Mouse (Mus musculus) heart, embryonic 12.5 days (tissue): ENCODE data around the gene Cfap97d1. TPM values are rescaled to one million over a fixed set of nuclear protein-coding genes. Genes with fewer than 3 reads are reported as not detected.
"Not testable (repeated sequence)": the region's sequence is repeated elsewhere in the genome, so short reads cannot be mapped to it uniquely, and the experiment has no call there.

Source experiments
- ATAC-seq: fragments of 200-750 bp; cut with Nextera tagmentation; 2 replicates; pipeline ENCODE4 v1.8.0; 2017; ENCODE audit warnings: moderate TSS enrichment, moderate library complexity; ENCODE audit not compliant: insufficient number of reproducible peaks, low FRiP score
- H3K27ac ChIP-seq: fragments of 300-500 bp; sonication (generic); 2 replicates; pipeline ENCODE4 v1.5.1; 2016; ENCODE audit warnings: mild to moderate bottlenecking, moderate library complexity; ENCODE audit not compliant: poor library complexity, severe bottlenecking
- H3K27me3 ChIP-seq: fragments of 300-500 bp; sonication (generic); replicated peaks from 2 replicates; pipeline ENCODE4 v1.6.1; 2016; ENCODE audit warnings: mild to moderate bottlenecking, moderate library complexity
- H3K36me3 ChIP-seq: fragments of 300-500 bp; sonication (generic); 2 replicates; pipeline ENCODE4 v1.6.1; 2016; ENCODE audit warnings: mild to moderate bottlenecking, moderate library complexity
- H3K4me1 ChIP-seq: fragments of 300-500 bp; sonication (generic); replicated peaks from 2 replicates; pipeline ENCODE4 v1.6.1; 2016; ENCODE audit warnings: mild to moderate bottlenecking
- H3K4me2 ChIP-seq: fragments of 300-500 bp; sonication (generic); 2 replicates; pipeline ENCODE4 v1.6.1; 2016; ENCODE audit warnings: mild to moderate bottlenecking, moderate library complexity
- H3K4me3 ChIP-seq: fragments of 300-500 bp; sonication (generic); 2 replicates; pipeline ENCODE4 v1.5.1; 2016; ENCODE audit warnings: mild to moderate bottlenecking
- H3K9ac ChIP-seq: fragments of 300-500 bp; sonication (generic); 2 replicates; pipeline ENCODE4 v1.6.1; 2016; ENCODE audit warnings: mild to moderate bottlenecking, moderate library complexity
- H3K9me3 ChIP-seq: fragments of 300-500 bp; sonication (generic); replicated peaks from 2 replicates; pipeline ENCODE4 v1.6.1; 2016; ENCODE audit warnings: mild to moderate bottlenecking, moderate library complexity
- WGBS: fragments of 180-500 bp; shearing (Covaris S2); methylation state at CpG from one replicate; pipeline ENCODE4 v1.1.7; 2016; 5-methylcytosine and 5-hydroxymethylcytosine counted together
- polyA plus RNA-seq: library from polyadenylated mRNA; unstranded; fragments of >200 nt; fragmentation: Nextera tagmentation; extraction: Ambion mirVana; gene quantifications from 2 replicates; pipeline ENCODE4 v1.2.1, GENCODE M21; 2016

The Cfap97d1 gene
- polyA plus RNA-seq, 1 experiment from 2014 or later, result not detected

DNA sequence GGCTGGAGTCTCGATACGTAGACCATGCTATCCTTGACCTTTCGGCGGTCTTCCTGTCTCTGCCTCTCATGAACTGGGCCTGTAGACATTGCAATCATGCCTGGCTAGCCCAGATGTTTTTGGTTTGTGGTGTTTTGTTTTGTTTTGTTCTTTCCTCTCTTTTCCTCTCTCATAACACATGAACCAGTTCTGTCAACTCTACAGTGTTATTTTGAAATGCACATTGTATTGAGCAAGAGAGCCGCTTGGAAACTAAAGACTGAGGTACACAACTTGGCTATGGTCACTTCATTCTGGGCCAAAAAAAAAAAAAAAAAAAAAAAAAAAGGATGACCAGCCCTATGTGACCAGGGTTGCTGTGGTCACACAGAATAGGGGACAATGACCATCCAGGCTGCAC lies 11.4 kb upstream of the Cfap97d1 start:
- Histone ChIP-seq H3K36me3 (peaks cover 52% of the 10 kb centered on the region), H3K4me1 (peaks cover 14% of the 10 kb centered on the region), H3K9ac (no peak overlapping the region), H3K27me3 (peaks cover 4% of the 10 kb centered on the region; the same call in 1 of the 2 replicates), H3K4me2 (no peak overlapping the region), H3K27ac (no peak overlapping the region), H3K4me3 (no peak overlapping the region), H3K9me3 (no peaks in the 10 kb centered on the region)
- 89% methylated on average over 5 of the region's 5 CpGs for WGBS
- ATAC-seq, result no peak

DNA sequence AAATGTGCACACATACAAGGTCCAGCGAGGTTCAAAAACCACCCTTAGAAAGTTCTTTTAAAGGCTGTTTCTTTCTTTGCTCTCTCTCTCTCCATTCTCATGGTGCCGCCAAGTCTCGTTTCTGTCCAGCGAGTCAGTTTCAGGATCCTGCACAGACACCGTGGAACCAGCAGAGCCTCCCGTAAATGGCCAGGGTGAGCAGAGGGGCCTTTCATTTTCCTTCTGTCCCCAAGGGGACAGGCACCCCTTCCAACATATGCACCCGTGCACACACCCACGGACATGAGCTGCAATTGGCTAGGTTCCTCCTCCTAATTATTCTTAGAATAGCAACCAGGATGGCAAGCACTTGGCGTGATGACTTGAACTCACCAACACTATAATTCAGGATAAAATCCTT lies 10.6 kb upstream of the Cfap97d1 start:
- peaks cover 60% of the 10 kb centered on the region for H3K36me3 ChIP-seq
- H3K27me3 ChIP-seq, result no peaks in the 10 kb centered on the region
- no peak overlapping the region for H3K4me3 ChIP-seq
- 85% methylated on average over 9 of the region's 9 CpGs for WGBS
- no peak overlapping the region for H3K27ac ChIP-seq
- H3K9me3 ChIP-seq, result no peaks in the 10 kb centered on the region
- H3K4me2 ChIP-seq, result no peak overlapping the region
- H3K9ac ChIP-seq, result no peak overlapping the region
- peaks cover 14% of the 10 kb centered on the region for H3K4me1 ChIP-seq
- no peak for ATAC-seq

DNA sequence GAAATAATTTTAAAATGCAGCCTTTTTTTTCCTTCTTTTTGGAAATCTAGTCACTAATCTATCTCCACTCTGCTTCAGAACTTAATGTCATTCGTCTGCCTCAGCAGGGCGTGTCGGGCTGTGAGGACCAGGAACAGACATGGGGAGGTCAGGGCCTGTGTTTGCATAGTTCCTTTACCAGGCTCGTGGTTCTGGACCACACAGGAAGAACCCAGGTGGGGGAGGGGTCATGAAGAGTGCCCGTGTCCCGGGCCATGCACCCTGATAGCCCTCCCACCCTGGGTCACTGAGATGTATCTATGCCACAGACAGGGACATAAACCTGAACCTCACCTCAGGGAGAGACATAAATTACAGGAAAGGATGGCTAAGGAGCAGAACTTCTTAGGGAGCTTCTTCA lies 9.9 kb upstream of the Cfap97d1 start:
- no peak overlapping the region for H3K4me3 ChIP-seq
- H3K4me1 ChIP-seq, result peaks cover 11% of the 10 kb centered on the region
- H3K27me3 ChIP-seq, result no peaks in the 10 kb centered on the region
- H3K27ac ChIP-seq, result no peak overlapping the region
- no peaks in the 10 kb centered on the region for H3K9me3 ChIP-seq
- WGBS, result 56% methylated on average over 6 of the region's 6 CpGs
- no peak for ATAC-seq
- H3K9ac ChIP-seq, result no peak overlapping the region
- no peak overlapping the region for H3K4me2 ChIP-seq
- peaks cover 67% of the 10 kb centered on the region for H3K36me3 ChIP-seq

DNA sequence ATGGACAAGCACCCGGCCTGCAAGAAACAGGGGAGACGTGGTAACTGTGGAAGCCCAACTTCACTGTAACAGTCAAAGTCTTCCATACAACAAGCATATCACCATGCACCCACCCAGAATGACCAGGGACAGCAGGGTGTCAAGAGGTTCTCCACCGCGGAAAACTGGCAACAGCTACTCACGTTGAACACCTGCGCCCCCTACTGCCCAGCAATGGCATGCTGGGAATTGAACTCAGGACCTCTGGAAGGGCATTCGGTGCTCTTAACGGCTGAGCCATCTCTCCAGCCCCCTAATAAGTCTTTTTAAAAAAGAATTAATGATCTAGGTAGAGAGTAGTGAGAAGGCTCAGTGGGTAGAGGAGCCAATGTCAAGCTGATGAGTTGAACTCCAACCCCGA lies 9.2 kb upstream of the Cfap97d1 start:
- no peak overlapping the region for H3K27ac ChIP-seq
- ATAC-seq, result no peak
- 47% methylated on average over 9 of the region's 9 CpGs for WGBS
- peaks cover 75% of the 10 kb centered on the region for H3K36me3 ChIP-seq
- H3K9ac ChIP-seq, result no peak overlapping the region
- no peaks in the 10 kb centered on the region for H3K9me3 ChIP-seq
- H3K27me3 ChIP-seq, result no peaks in the 10 kb centered on the region
- H3K4me1 ChIP-seq, result peaks cover 11% of the 10 kb centered on the region
- no peak overlapping the region for H3K4me2 ChIP-seq
- no peak overlapping the region for H3K4me3 ChIP-seq

DNA sequence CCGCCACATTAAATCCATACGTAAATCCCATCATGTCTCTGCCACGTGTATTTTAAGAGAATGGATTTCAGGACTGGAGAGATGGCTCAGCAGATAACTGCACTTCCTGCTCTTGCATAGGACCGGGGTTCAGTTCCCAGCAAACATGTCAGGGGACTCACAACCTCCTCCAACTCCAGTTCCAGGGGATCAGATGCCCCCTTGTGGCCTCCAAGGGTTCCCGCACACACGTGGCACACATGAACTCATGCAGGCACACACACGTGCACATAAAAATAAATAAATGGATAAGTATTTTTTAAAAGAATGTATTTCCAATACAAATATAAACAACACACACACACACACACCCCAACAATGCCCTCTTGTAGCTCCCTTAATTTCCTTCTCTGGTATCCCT lies 7.1 kb upstream of the Cfap97d1 start:
- Histone ChIP-seq H3K4me3 (no peak overlapping the region), H3K9ac (no peak overlapping the region), H3K9me3 (no peaks in the 10 kb centered on the region), H3K4me1 (peaks cover 18% of the 10 kb centered on the region), H3K27ac (no peak overlapping the region), H3K4me2 (no peak overlapping the region), H3K36me3 (peaks cover 92% of the 10 kb centered on the region), H3K27me3 (no peaks in the 10 kb centered on the region)
- WGBS, result 92% methylated on average over 7 of the region's 7 CpGs
- ATAC-seq, result no peak

DNA sequence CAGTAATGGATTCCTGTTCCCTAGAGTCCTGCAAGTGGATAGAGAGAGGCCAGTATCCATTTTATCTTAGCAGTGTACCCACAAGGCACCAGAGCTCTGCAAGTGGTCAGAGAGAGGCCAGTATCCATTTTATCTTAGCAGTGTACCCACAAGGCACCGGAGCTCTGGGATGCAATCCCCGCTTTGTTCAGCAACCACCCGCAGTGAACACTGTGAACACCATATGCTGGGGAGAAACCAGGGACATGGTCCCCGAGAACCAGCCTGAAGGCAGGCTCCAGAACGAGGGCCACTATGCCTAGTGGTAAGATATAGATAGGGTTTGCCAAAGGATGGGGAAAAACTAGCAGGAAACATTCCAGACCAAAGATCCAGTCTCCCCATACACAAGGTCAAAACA lies 4.9 kb upstream of the Cfap97d1 start:
- peaks cover 75% of the 10 kb centered on the region for H3K36me3 ChIP-seq
- 82% methylated on average over 5 of the region's 5 CpGs for WGBS

DNA sequence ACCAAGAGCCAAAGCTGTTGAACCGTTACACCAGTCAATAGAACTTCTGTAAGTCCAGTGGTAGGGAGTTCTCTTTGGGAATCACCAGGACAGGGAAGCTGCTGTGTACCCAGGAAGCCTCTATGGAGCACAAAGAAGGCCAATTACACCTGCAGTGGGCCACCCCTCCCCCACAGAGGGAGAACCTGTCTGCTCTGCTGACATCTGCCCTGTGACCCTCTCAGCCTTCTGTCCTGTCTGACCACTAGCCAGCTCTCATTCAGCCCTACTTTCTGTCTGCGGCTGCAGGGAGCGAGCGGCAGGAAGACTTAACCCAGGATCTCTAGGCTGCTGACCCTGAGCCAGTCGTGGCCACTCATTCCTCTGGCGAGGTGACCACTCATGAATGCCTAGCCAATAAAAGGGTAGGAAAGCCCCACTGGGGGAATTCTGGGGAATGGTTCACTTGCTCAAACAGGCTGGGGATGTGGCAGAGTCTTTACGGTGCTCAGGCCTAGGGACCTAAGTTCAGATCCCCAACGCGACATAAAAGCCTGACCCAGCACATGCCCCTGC lies 3.4 kb upstream of the Cfap97d1 start:
- peaks cover 62% of the 10 kb centered on the region for H3K36me3 ChIP-seq

More for the DNA sequence above, 4.9 kb upstream of the Cfap97d1 start:
- Histone ChIP-seq H3K27ac (no peak overlapping the region), H3K9me3 (no peaks in the 10 kb centered on the region), H3K4me2 (no peak overlapping the region), H3K27me3 (no peaks in the 10 kb centered on the region), H3K4me1 (peaks cover 35% of the 10 kb centered on the region), H3K4me3 (no peak overlapping the region), H3K9ac (no peak overlapping the region)
- no peak for ATAC-seq

DNA sequence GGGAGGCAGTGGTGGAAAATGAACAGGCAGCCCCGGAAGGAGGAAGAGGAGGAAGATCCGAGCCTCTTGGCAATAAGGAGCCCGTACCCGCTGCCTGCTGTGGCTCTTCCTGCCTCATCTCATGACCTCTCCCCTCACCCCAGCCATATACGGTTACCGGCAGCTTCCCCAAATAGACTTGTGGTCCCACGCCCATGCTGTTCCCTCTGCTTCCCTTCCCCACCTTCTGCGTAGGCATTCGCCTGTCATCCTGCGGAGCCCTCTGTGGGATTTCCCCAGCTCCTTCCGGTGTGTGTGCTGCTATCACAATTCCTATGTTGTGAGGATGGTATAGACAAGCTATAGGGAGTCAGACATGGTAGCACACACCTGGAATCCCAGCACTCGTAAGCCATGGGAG lies 2.2 kb upstream of the Cfap97d1 start:
- H3K4me2 ChIP-seq, result peak overlapping the region; percentile 40; the same call in 1 of the 2 replicates
- no peaks in the 10 kb centered on the region for H3K9me3 ChIP-seq
- no peaks in the 10 kb centered on the region for H3K27me3 ChIP-seq
- H3K27ac ChIP-seq, result peak overlapping the region; percentile 93; the same call in 1 of the 2 replicates
- H3K36me3 ChIP-seq, result peaks cover 52% of the 10 kb centered on the region
- H3K9ac ChIP-seq, result peak overlapping the region; percentile 17; the same call in 1 of the 2 replicates
- H3K4me3 ChIP-seq, result no peak overlapping the region
- peaks cover 37% of the 10 kb centered on the region for H3K4me1 ChIP-seq
- no peak for ATAC-seq
- WGBS, result 57% methylated on average over 12 of the region's 12 CpGs

More for the DNA sequence above, 3.4 kb upstream of the Cfap97d1 start:
- no peak overlapping the region for H3K27ac ChIP-seq
- H3K27me3 ChIP-seq, result no peaks in the 10 kb centered on the region
- H3K4me1 ChIP-seq, result peaks cover 37% of the 10 kb centered on the region
- no peak overlapping the region for H3K4me2 ChIP-seq
- 84% methylated on average over 9 of the region's 9 CpGs for WGBS
- H3K4me3 ChIP-seq, result no peak overlapping the region
- ATAC-seq, result no peak
- H3K9me3 ChIP-seq, result no peaks in the 10 kb centered on the region
- no peak overlapping the region for H3K9ac ChIP-seq

DNA sequence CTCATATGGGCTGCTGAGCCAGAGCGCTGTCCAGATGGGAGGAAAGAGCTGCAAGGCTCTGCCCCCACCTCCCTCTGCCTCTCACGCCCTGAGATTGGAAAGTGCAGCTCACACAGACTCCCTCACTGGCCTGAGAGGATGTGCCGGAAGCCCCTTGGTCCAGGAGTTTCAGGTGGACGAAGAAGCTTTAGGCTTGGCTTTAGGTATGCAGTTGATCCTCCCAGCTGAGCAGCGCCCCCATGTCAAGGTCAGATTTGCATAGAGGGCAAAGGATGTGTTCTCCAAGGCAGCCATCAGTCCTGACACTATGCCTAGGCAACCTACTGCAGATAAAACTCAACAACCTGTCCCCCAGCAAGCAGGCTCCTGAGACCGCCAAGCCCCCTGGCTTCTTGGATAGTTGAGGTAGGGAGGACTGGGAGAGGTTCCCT lies 1.1 kb upstream of the Cfap97d1 start:
- Histone ChIP-seq H3K4me1 (peaks cover 31% of the 10 kb centered on the region), H3K4me3 (peak overlapping the region; percentile 69), H3K4me2 (peak overlapping the region; percentile 70), H3K9me3 (no peaks in the 10 kb centered on the region), H3K27me3 (0 out of 2 replicates have a peak, but pooled peaks cover 4% of the 10 kb centered on the region), H3K9ac (peak overlapping the region; percentile 60), H3K36me3 (peaks cover 41% of the 10 kb centered on the region), H3K27ac (peak overlapping the region; percentile 93)
- WGBS, result 29% methylated on average over 6 of the region's 6 CpGs
- ATAC-seq, result no peak

DNA sequence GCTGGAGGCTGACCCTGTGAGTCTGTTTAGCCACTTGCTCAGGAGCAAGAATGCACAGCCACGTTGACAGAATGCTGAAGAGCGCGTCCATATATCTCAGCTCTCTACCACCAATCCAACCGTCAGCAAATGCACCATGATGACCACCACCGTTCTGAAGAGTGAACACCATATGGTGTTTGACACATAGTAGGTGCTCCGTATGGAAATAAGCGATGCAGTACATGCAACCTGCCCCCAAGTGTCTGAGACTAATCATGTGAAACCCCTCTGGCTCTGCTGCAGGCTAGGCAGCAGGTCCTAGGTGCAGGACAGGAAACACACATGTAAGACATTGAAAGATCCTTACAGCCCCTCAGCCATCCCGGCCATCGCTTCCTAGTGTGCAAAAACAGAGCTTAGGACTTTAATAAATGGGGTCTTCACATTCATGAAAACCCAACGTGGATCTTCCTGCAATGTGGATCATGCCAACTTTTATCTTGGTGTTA lies 603 bp upstream of the Cfap97d1 start:
- Histone ChIP-seq H3K9me3 (no peaks in the 10 kb centered on the region), H3K4me2 (peak overlapping the region; percentile 70), H3K4me3 (peak overlapping the region; percentile 69), H3K9ac (peak overlapping the region; percentile 60), H3K4me1 (peaks cover 26% of the 10 kb centered on the region), H3K27ac (peak overlapping the region; percentile 93), H3K36me3 (peaks cover 36% of the 10 kb centered on the region), H3K27me3 (0 out of 2 replicates have a peak, but pooled peaks cover 4% of the 10 kb centered on the region)
- no peak for ATAC-seq
- 51% methylated on average over 10 of the region's 10 CpGs for WGBS

DNA sequence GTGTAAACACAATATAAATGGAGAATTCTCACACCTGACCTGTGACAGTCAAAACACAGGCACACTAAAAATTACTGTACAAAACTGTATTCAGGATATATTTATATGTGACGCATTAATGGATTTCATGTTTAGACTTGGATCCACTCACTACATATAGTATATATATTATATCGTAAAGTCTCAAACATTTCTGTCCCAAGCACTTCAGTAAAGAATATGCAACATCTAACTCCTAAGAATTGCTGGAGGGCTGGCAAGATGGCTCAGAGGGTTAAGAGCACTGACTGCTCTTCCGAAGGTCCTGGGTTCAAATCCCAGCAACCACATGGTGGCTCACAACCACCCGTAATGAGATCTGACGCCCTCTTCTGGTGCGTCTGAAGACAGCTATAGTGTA lies 1.4 kb downstream of the Cfap97d1 start:
- H3K27ac ChIP-seq, ATAC-seq, H3K9ac ChIP-seq, H3K4me2 ChIP-seq, H3K9me3 ChIP-seq, H3K27me3 ChIP-seq, H3K4me3 ChIP-seq: not testable (repeated sequence)
- Histone ChIP-seq H3K4me1 (peaks cover 26% of the 10 kb centered on the region), H3K36me3 (peaks cover 17% of the 10 kb centered on the region)
- 70% methylated on average over 6 of the region's 6 CpGs for WGBS

DNA sequence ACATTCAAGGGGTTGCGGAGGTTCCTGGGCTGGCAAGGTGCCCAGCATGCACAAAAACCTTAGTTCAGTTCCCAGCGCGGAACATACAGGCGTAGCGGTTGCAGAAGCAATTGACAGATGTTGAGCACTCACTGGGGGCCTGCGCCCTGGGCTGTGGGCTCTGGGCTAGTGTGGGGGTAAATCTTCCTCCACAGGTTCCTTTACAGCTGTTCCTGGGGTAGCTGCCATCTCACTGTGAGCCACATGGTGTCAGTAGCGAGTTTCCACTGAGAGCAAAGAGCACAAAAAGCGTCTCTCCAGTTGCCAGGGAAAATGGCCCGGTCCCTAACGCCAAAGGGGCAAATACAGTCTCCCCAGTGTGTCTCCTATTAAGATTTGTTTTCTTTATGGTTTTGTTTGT lies 1.9 kb downstream of the Cfap97d1 start:
- no peak overlapping the region for H3K9ac ChIP-seq
- no peak for ATAC-seq
- WGBS, result 8% methylated on average over 10 of the region's 10 CpGs

More for the DNA sequence above, 1.9 kb downstream of the Cfap97d1 start:
- Histone ChIP-seq H3K27me3 (0 out of 2 replicates have a peak, but pooled peaks cover 4% of the 10 kb centered on the region), H3K27ac (no peak overlapping the region), H3K36me3 (peaks cover 11% of the 10 kb centered on the region), H3K4me1 (peaks cover 26% of the 10 kb centered on the region), H3K4me3 (no peak overlapping the region), H3K4me2 (no peak overlapping the region), H3K9me3 (no peaks in the 10 kb centered on the region)
